Comparison of ENCODE assay signal across 8 mouse cellular contexts in genomic region chr11:73084303-73084702, GRCm38 (mm10). TPM values are rescaled to one million over a fixed set of nuclear protein-coding genes. Genes with fewer than 3 reads are reported as not detected.
DNase-seq lines count a peak whose midpoint lies in the region; ATAC-seq and TF ChIP-seq lines count a peak whose summit lies in the region.

No protein-coding gene starts in this region.

- H3K27ac ChIP-seq in gastrocnemius, adult 2 months = peak overlapping the region; percentile 13; the same call in 1 of the 2 replicates
- H3K27ac ChIP-seq in midbrain, embryonic 13.5 days = peak overlapping the region; percentile 3; the same call in 1 of the 2 replicates
- H3K27ac ChIP-seq in midbrain, embryonic 14.5 days (replicated peaks; ENCODE audit: low read depth, low read length) = no peak overlapping the region
- peak overlapping the region; percentile 37; the same call in 1 of the 2 replicates for H3K27ac ChIP-seq in stomach, embryonic 16.5 days (ENCODE audit: low read length)

- no peak overlapping the region for H3K4me3 ChIP-seq in gastrocnemius, adult 2 months
- no peak overlapping the region for H3K4me3 ChIP-seq in midbrain, embryonic 13.5 days (replicated peaks)
- no peak overlapping the region for H3K4me3 ChIP-seq in midbrain, embryonic 14.5 days (replicated peaks; ENCODE audit: low read depth, low read length)
- no peak overlapping the region for H3K4me3 ChIP-seq in stomach, embryonic 16.5 days (replicated peaks; ENCODE audit: low read length)

- no peak for ATAC-seq in midbrain, embryonic 13.5 days
- ATAC-seq in midbrain, embryonic 14.5 days (ENCODE audit: low FRiP score, low TSS enrichment) = no peak
- ATAC-seq in hematopoietic stem cell, adult 5-6 weeks (replicated peaks in 1 of 2; ENCODE audit: insufficient read depth in 1 of 2, low FRiP score in 2 of 2, low TSS enrichment in 1 of 2, low read depth in 1 of 2, poor library complexity in 2 of 2, severe bottlenecking in 2 of 2) = peak; percentile 91 to 92
- no peak for ATAC-seq in stomach, embryonic 16.5 days (ENCODE audit: insufficient read depth, low FRiP score)

- H3K36me3 ChIP-seq in midbrain, embryonic 13.5 days = peaks cover 50% of the 10 kb centered on the region
- peaks cover 46% of the 10 kb centered on the region for H3K36me3 ChIP-seq in midbrain, embryonic 14.5 days (ENCODE audit: control insufficient read depth, insufficient read depth, low read length)
- peaks cover 13% of the 10 kb centered on the region for H3K36me3 ChIP-seq in stomach, embryonic 16.5 days (ENCODE audit: control insufficient read depth, insufficient read depth, low read length)

- H3K9ac ChIP-seq in midbrain, embryonic 13.5 days (replicated peaks) = no peak overlapping the region
- no peak overlapping the region for H3K9ac ChIP-seq in midbrain, embryonic 14.5 days (replicated peaks; ENCODE audit: low read length)
- H3K9ac ChIP-seq in stomach, embryonic 16.5 days (ENCODE audit: low read length) = no peak overlapping the region

- 88% methylated on average over 6 of the region's 6 CpGs for WGBS in midbrain, embryonic 13.5 days
- 86% methylated on average over 6 of the region's 6 CpGs for WGBS in midbrain, embryonic 14.5 days
- 66% methylated on average over 6 of the region's 6 CpGs for WGBS in stomach, embryonic 16.5 days

- no peak overlapping the region for H3K4me2 ChIP-seq in midbrain, embryonic 13.5 days (replicated peaks)
- no peak overlapping the region for H3K4me2 ChIP-seq in midbrain, embryonic 14.5 days (ENCODE audit: low read length)
- no peak overlapping the region for H3K4me2 ChIP-seq in stomach, embryonic 16.5 days (ENCODE audit: low read depth, low read length)

- no peaks in the 10 kb centered on the region for H3K4me1 ChIP-seq in midbrain, embryonic 13.5 days (replicated peaks)
- H3K4me1 ChIP-seq in midbrain, embryonic 14.5 days (ENCODE audit: control insufficient read depth, insufficient read depth, low read length) = 0 out of 2 replicates have a peak, but pooled peaks cover 3% of the 10 kb centered on the region
- peaks cover 12% of the 10 kb centered on the region for H3K4me1 ChIP-seq in stomach, embryonic 16.5 days (ENCODE audit: control insufficient read depth, insufficient read depth, low read length)

- intact Hi-C loops in gastrocnemius, adult 2 months (cut with DNase I) = no loop called here
- intact Hi-C loops in gastrocnemius, postnatal 14 days (cut with DNase I; ENCODE audit: low total_unique reads) = no loop called here

- TF ChIP-seq CTCF in gastrocnemius, adult 2 months (IDR thresholded peaks at IDR 0.05) = no peak

- no peaks in the 10 kb centered on the region for H3K9me3 ChIP-seq in midbrain, embryonic 13.5 days
- no peaks in the 10 kb centered on the region for H3K9me3 ChIP-seq in midbrain, embryonic 14.5 days (ENCODE audit: control insufficient read depth, low read length)
- H3K9me3 ChIP-seq in stomach, embryonic 16.5 days (replicated peaks; ENCODE audit: control insufficient read depth, low read length) = no peaks in the 10 kb centered on the region

- no peaks in the 10 kb centered on the region for H3K27me3 ChIP-seq in midbrain, embryonic 13.5 days
- H3K27me3 ChIP-seq in midbrain, embryonic 14.5 days (ENCODE audit: control insufficient read depth, insufficient read depth, low read length) = no peaks in the 10 kb centered on the region
- no peaks in the 10 kb centered on the region for H3K27me3 ChIP-seq in stomach, embryonic 16.5 days (ENCODE audit: control insufficient read depth, insufficient read depth, low read length)

- no peak for DNase-seq in gastrocnemius, adult 2 months
- no peak for DNase-seq in gastrocnemius, postnatal 14 days
- DNase-seq in midbrain, embryonic 14.5 days = no peak
- DNase-seq in left cerebral cortex, adult 18-20 months (ENCODE audit: low spot score in 2 of 2) = no peak
- no peak for DNase-seq in urinary bladder, postnatal 14 days (ENCODE audit: low spot score)

RNA-seq across cellular contexts. Expression of gene Itgae, which starts 6.1 kb away (rescaled TPM):
- under 1 TPM; 0.08 to 0.17 TPM for total RNA-seq in gastrocnemius, adult 2 months (2021)
- total RNA-seq in gastrocnemius, postnatal 14 days (2021) = under 1 TPM; 0.07 to 0.10 TPM
- 0.21 and 0.28 TPM in 2 replicates for polyA plus RNA-seq in midbrain, embryonic 13.5 days (2015; fragmentation: Nextera tagmentation; extraction: Ambion mirVana)
- 0.23 and 0.24 TPM in 2 replicates for polyA plus RNA-seq in midbrain, embryonic 14.5 days (2014; fragmentation: Nextera tagmentation; extraction: Ambion mirVana)
- 0.13 and 0.30 TPM in 2 replicates for total RNA-seq in hematopoietic stem cell, adult 5-6 weeks (2017)
- polyA plus RNA-seq in stomach, embryonic 16.5 days (2015; fragmentation: Nextera tagmentation; extraction: Ambion mirVana) = 0.31 and 0.36 TPM in 2 replicates
- under 1 TPM in 1 of 2 experiments, not detected in 1; 0.12 TPM for total RNA-seq in left cerebral cortex, adult 18-20 months (2021)

RNA-seq across cellular contexts. Expression of gene Ncbp3, which starts 36.7 kb away (rescaled TPM):
- 1 to 10 TPM; 3.2 to 3.9 TPM for total RNA-seq in gastrocnemius, adult 2 months (2021)
- 1 to 10 TPM; 3.3 to 3.9 TPM for total RNA-seq in gastrocnemius, postnatal 14 days (2021)
- 13.5 and 14.2 TPM in 2 replicates for polyA plus RNA-seq in midbrain, embryonic 13.5 days (2015; fragmentation: Nextera tagmentation; extraction: Ambion mirVana)
- polyA plus RNA-seq in midbrain, embryonic 14.5 days (2014; fragmentation: Nextera tagmentation; extraction: Ambion mirVana) = 8.3 and 10.2 TPM in 2 replicates
- total RNA-seq in hematopoietic stem cell, adult 5-6 weeks (2017) = 14.4 and 15.8 TPM in 2 replicates
- polyA plus RNA-seq in stomach, embryonic 16.5 days (2015; fragmentation: Nextera tagmentation; extraction: Ambion mirVana) = 10.8 and 11.1 TPM in 2 replicates
- total RNA-seq in left cerebral cortex, adult 18-20 months (2021) = 1 to 10 TPM; 9.1 to 9.8 TPM

RNA-seq across cellular contexts. Expression of gene Haspin, which starts 53.8 kb away (rescaled TPM):
- total RNA-seq in gastrocnemius, adult 2 months (2021) = under 1 TPM in 1 of 2 experiments, not detected in 1; 0.08 TPM
- under 1 TPM; 0.51 to 0.76 TPM for total RNA-seq in gastrocnemius, postnatal 14 days (2021)
- 5.2 and 5.6 TPM in 2 replicates for polyA plus RNA-seq in midbrain, embryonic 13.5 days (2015; fragmentation: Nextera tagmentation; extraction: Ambion mirVana)
- polyA plus RNA-seq in midbrain, embryonic 14.5 days (2014; fragmentation: Nextera tagmentation; extraction: Ambion mirVana) = 2.1 and 2.7 TPM in 2 replicates
- 12.2 and 13.6 TPM in 2 replicates for total RNA-seq in hematopoietic stem cell, adult 5-6 weeks (2017)
- 11.9 and 12.5 TPM in 2 replicates for polyA plus RNA-seq in stomach, embryonic 16.5 days (2015; fragmentation: Nextera tagmentation; extraction: Ambion mirVana)
- total RNA-seq in left cerebral cortex, adult 18-20 months (2021) = under 1 TPM; 0.12 TPM

Comparison
In these comparisons a context has a peak if more than half of its experiments do, and no peak if none do; other contexts are left out.
1. ATAC-seq: peak in hematopoietic stem cell, adult 5-6 weeks (2 of 2); none in midbrain, embryonic 13.5 days (single experiment), midbrain, embryonic 14.5 days (single experiment) and stomach, embryonic 16.5 days (single experiment).